Mouse (Mus musculus): ENCODE measurements around the gene Rnf130. TPM values are rescaled to one million over a fixed set of nuclear protein-coding genes. Genes with fewer than 3 reads are reported as not detected.

Gene Rnf130
- polyA plus RNA-seq, 1 experiment from 2014 or later = 47.9 TPM

GRCm38 (mm10) chr11:49996398-49996797, 28.7 kb upstream of the Rnf130 start:
- WGBS = 55% methylated on average over 4 of the region's 4 CpGs
- ATAC-seq = no peak
- no peak overlapping the region for H3K4me2 ChIP-seq (replicated peaks)
- no peak overlapping the region for H3K27ac ChIP-seq
- H3K9me3 ChIP-seq = no peaks in the 10 kb centered on the region
- no peaks in the 10 kb centered on the region for H3K36me3 ChIP-seq
- no peaks in the 10 kb centered on the region for H3K4me1 ChIP-seq (replicated peaks)
- no peak overlapping the region for H3K4me3 ChIP-seq (replicated peaks)
- H3K27me3 ChIP-seq (replicated peaks) = no peaks in the 10 kb centered on the region
- no peak overlapping the region for H3K9ac ChIP-seq

- no peak for ATAC-seq
- Histone ChIP-seq H3K36me3 (no peaks in the 10 kb centered on the region), H3K27ac (no peak overlapping the region), H3K4me3 (replicated peaks) (no peak overlapping the region), H3K27me3 (replicated peaks) (no peaks in the 10 kb centered on the region), H3K4me2 (replicated peaks) (no peak overlapping the region), H3K9ac (no peak overlapping the region), H3K9me3 (no peaks in the 10 kb centered on the region), H3K4me1 (replicated peaks) (no peaks in the 10 kb centered on the region)
- 72% methylated on average over 5 of the region's 5 CpGs for WGBS
Observed at GRCm38 (mm10) chr11:49997321-49997720, 27.8 kb upstream of the Rnf130 start.

GRCm38 (mm10) chr11:50002853-50003252, 22.3 kb upstream of the Rnf130 start:
- H3K9me3 ChIP-seq = no peaks in the 10 kb centered on the region
- no peak overlapping the region for H3K4me3 ChIP-seq (replicated peaks)
- H3K9ac ChIP-seq = no peak overlapping the region
- WGBS = 81% methylated on average over 4 of the region's 4 CpGs
- H3K4me1 ChIP-seq (replicated peaks) = no peaks in the 10 kb centered on the region
- no peak overlapping the region for H3K27ac ChIP-seq
- H3K4me2 ChIP-seq (replicated peaks) = no peak overlapping the region
- H3K36me3 ChIP-seq = no peaks in the 10 kb centered on the region
- ATAC-seq = no peak
- no peaks in the 10 kb centered on the region for H3K27me3 ChIP-seq (replicated peaks)

GRCm38 (mm10) chr11:50007776-50008175, 17.4 kb upstream of the Rnf130 start:
- no peaks in the 10 kb centered on the region for H3K9me3 ChIP-seq
- no peak overlapping the region for H3K4me3 ChIP-seq (replicated peaks)
- H3K4me2 ChIP-seq (replicated peaks) = no peak overlapping the region
- no peaks in the 10 kb centered on the region for H3K27me3 ChIP-seq (replicated peaks)
- 82% methylated on average over 10 of the region's 10 CpGs for WGBS
- H3K9ac ChIP-seq = no peak overlapping the region
- no peaks in the 10 kb centered on the region for H3K4me1 ChIP-seq (replicated peaks)
- no peaks in the 10 kb centered on the region for H3K36me3 ChIP-seq
- no peak overlapping the region for H3K27ac ChIP-seq
- no peak for ATAC-seq

GRCm38 (mm10) chr11:50008231-50008630, 16.9 kb upstream of the Rnf130 start:
- Histone ChIP-seq H3K9ac (no peak overlapping the region), H3K9me3 (no peaks in the 10 kb centered on the region), H3K27me3 (replicated peaks) (no peaks in the 10 kb centered on the region), H3K36me3 (no peaks in the 10 kb centered on the region), H3K27ac (no peak overlapping the region), H3K4me1 (replicated peaks) (no peaks in the 10 kb centered on the region), H3K4me3 (replicated peaks) (no peak overlapping the region), H3K4me2 (replicated peaks) (no peak overlapping the region)
- ATAC-seq = no peak
- 43% methylated on average over 5 of the region's 5 CpGs for WGBS

- no peaks in the 10 kb centered on the region for H3K4me1 ChIP-seq (replicated peaks)
- no peaks in the 10 kb centered on the region for H3K27me3 ChIP-seq (replicated peaks)
- H3K9ac ChIP-seq = no peak overlapping the region
- WGBS = 79% methylated on average over 6 of the region's 6 CpGs
- H3K27ac ChIP-seq = no peak overlapping the region
- ATAC-seq = no peak
- H3K4me3 ChIP-seq (replicated peaks) = no peak overlapping the region
- H3K4me2 ChIP-seq (replicated peaks) = no peak overlapping the region
- H3K9me3 ChIP-seq = no peaks in the 10 kb centered on the region
- H3K36me3 ChIP-seq = no peaks in the 10 kb centered on the region
Observed at GRCm38 (mm10) chr11:50013016-50013415, 12.1 kb upstream of the Rnf130 start.

- 78% methylated on average over 5 of the region's 5 CpGs for WGBS
- Histone ChIP-seq H3K9me3 (no peaks in the 10 kb centered on the region), H3K27ac (no peak overlapping the region), H3K36me3 (no peaks in the 10 kb centered on the region), H3K4me2 (replicated peaks) (no peak overlapping the region), H3K9ac (no peak overlapping the region), H3K27me3 (replicated peaks) (no peaks in the 10 kb centered on the region), H3K4me3 (replicated peaks) (no peak overlapping the region), H3K4me1 (replicated peaks) (no peaks in the 10 kb centered on the region)
- ATAC-seq = no peak
Observed at GRCm38 (mm10) chr11:50016503-50016902, 8.6 kb upstream of the Rnf130 start.

- 64% methylated on average over 7 of the region's 7 CpGs for WGBS
- no peak overlapping the region for H3K27ac ChIP-seq
- no peaks in the 10 kb centered on the region for H3K27me3 ChIP-seq (replicated peaks)
- no peak overlapping the region for H3K9ac ChIP-seq
- no peak overlapping the region for H3K4me2 ChIP-seq (replicated peaks)
- H3K9me3 ChIP-seq = no peaks in the 10 kb centered on the region
- H3K4me3 ChIP-seq (replicated peaks) = no peak overlapping the region
- H3K36me3 ChIP-seq = no peaks in the 10 kb centered on the region
- H3K4me1 ChIP-seq (replicated peaks) = no peaks in the 10 kb centered on the region
- no peak for ATAC-seq
Observed at GRCm38 (mm10) chr11:50017511-50017910, 7.6 kb upstream of the Rnf130 start.

- H3K9me3 ChIP-seq = no peaks in the 10 kb centered on the region
- H3K27me3 ChIP-seq (replicated peaks) = no peaks in the 10 kb centered on the region
- H3K9ac ChIP-seq = no peak overlapping the region
- no peaks in the 10 kb centered on the region for H3K4me1 ChIP-seq (replicated peaks)
- no peak overlapping the region for H3K4me3 ChIP-seq (replicated peaks)
- ATAC-seq = no peak
- H3K36me3 ChIP-seq = no peaks in the 10 kb centered on the region
- H3K4me2 ChIP-seq (replicated peaks) = no peak overlapping the region
- no peak overlapping the region for H3K27ac ChIP-seq
Observed at GRCm38 (mm10) chr11:50018848-50019247, 6.3 kb upstream of the Rnf130 start.

GRCm38 (mm10) chr11:50022085-50022484, 3.1 kb upstream of the Rnf130 start:
- Histone ChIP-seq H3K4me2 (replicated peaks) (no peak overlapping the region), H3K9ac (no peak overlapping the region), H3K36me3 (no peaks in the 10 kb centered on the region), H3K9me3 (no peaks in the 10 kb centered on the region), H3K4me1 (replicated peaks) (peaks cover 5% of the 10 kb centered on the region), H3K27ac (no peak overlapping the region), H3K27me3 (replicated peaks) (no peaks in the 10 kb centered on the region), H3K4me3 (replicated peaks) (no peak overlapping the region)
- 69% methylated on average over 3 of the region's 3 CpGs for WGBS
- no peak for ATAC-seq

GRCm38 (mm10) chr11:50024445-50024832, 707 bp upstream of the Rnf130 start:
- no peak overlapping the region for H3K9ac ChIP-seq
- H3K27ac ChIP-seq = no peak overlapping the region
- H3K9me3 ChIP-seq = no peaks in the 10 kb centered on the region
- no peak overlapping the region for H3K4me3 ChIP-seq (replicated peaks)
- H3K4me2 ChIP-seq (replicated peaks) = peak overlapping the region; percentile 92
- peaks cover 5% of the 10 kb centered on the region for H3K4me1 ChIP-seq (replicated peaks)
- ATAC-seq = peak; percentile 17; the same call in 1 of the 2 replicates
- H3K36me3 ChIP-seq = no peaks in the 10 kb centered on the region
- WGBS = 63% methylated on average over 6 of the region's 6 CpGs
- H3K27me3 ChIP-seq (replicated peaks) = no peaks in the 10 kb centered on the region

GRCm38 (mm10) chr11:50025721-50026520, 775 bp downstream of the Rnf130 start:
- Histone ChIP-seq H3K27ac (peak overlapping the region; percentile 91), H3K4me2 (replicated peaks) (peak overlapping the region; percentile 92), H3K4me1 (replicated peaks) (peaks cover 5% of the 10 kb centered on the region), H3K36me3 (no peaks in the 10 kb centered on the region), H3K9me3 (no peaks in the 10 kb centered on the region), H3K27me3 (replicated peaks) (no peaks in the 10 kb centered on the region), H3K9ac (peak overlapping the region; percentile 94), H3K4me3 (replicated peaks) (peak overlapping the region; percentile 84)
- ATAC-seq = no peak; the same call in 1 of the 2 replicates
- WGBS = 7% methylated on average over 24 of the region's 24 CpGs

GRCm38 (mm10) chr11:50026521-50027090, 1.5 kb downstream of the Rnf130 start:
- H3K36me3 ChIP-seq = no peaks in the 10 kb centered on the region
- H3K27ac ChIP-seq = no peak overlapping the region
- no peaks in the 10 kb centered on the region for H3K27me3 ChIP-seq (replicated peaks)
- no peak for ATAC-seq
- H3K9me3 ChIP-seq = no peaks in the 10 kb centered on the region
- H3K4me1 ChIP-seq (replicated peaks) = peaks cover 5% of the 10 kb centered on the region
- H3K4me3 ChIP-seq (replicated peaks) = peak overlapping the region; percentile 84; the same call in 1 of the 2 replicates
- peak overlapping the region; percentile 92 for H3K4me2 ChIP-seq (replicated peaks)
- 30% methylated on average over 3 of the region's 3 CpGs for WGBS
- H3K9ac ChIP-seq = no peak overlapping the region

All from intestine, embryonic 15.5 days (tissue).